Mouse (Mus musculus): ENCODE data around the gene a.

a gene

DNA sequence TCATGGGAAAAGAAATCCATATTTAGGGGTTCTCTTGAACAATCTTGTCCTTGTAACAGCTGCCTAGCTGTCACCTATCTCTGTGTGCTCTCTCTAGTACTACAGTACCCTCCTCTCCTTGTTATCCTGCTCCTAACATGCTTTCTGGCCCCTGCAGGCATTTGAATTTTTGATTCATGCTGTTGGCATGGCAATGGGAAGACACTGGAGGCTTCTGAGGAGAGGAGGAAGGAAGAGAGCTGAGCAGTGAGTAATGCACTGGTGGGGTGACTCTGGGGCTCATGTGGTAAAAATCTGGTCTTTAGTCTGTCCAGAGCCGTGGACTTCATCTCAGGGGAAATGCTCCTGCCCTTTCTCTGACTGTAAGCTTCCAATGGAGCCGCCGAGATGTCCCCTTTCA, 5.9 kb upstream of the a start:
- no peak for DNase-seq

DNA sequence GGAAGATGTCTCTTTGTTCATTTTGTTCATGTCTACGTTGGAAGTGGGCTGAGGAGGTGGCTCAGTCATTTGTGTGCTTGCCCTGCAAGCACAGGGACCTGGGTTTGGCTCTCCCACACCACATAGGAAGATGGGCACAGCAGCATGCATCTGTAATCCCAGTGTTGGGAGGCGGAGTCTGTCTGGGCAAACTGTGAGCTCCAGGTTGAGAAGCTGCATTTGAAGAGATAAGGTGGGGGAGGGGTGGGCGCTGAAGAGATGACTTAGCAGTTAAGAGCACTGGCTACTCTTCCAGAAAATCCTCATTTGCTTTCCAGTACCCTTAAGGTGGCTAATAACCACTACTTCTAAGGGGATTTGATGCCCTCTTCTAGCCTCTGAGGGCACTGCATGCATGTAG, 5.0 kb upstream of the a start:
- DNase-seq: no peak

DNA sequence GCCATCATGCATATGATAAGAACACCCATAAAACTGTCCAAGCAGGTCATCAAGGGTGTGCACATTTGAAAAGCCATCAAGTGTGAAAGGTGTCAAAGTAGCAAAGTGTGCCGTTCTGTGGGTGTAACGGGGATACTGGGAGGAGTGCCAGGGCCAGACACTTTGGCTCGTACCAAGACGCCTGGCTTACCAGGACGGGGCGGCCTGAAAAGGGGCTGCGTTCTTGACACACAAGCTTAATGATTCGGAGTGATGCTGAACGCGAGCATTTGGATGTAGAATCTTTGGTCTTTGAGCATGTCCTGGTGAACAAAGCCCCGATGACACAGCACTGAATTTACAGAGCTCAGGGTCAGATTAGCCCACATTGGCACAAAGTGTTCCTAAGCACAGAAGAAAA, 4.4 kb upstream of the a start:
- DNase-seq: no peak

DNA sequence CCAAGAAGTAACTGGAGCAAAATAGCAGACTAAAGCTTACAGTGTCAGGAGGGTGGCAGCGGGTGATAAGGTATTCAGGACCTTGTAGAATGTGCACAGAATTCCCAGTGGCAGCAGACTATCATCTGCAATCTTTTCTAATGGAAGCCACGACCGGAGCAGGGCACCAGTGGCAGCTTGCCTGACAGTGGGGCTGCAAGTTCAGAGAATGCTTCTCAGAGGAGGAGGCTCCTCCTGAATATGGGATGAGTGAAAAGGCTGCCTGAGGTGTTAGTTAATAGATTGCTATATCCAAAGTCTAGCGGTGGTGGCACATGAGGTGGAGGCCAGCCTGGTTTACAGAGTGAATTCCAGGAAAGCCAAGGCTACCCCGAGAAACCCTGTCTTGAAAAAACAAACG, 1.8 kb upstream of the a start:
- no peak for DNase-seq

DNA sequence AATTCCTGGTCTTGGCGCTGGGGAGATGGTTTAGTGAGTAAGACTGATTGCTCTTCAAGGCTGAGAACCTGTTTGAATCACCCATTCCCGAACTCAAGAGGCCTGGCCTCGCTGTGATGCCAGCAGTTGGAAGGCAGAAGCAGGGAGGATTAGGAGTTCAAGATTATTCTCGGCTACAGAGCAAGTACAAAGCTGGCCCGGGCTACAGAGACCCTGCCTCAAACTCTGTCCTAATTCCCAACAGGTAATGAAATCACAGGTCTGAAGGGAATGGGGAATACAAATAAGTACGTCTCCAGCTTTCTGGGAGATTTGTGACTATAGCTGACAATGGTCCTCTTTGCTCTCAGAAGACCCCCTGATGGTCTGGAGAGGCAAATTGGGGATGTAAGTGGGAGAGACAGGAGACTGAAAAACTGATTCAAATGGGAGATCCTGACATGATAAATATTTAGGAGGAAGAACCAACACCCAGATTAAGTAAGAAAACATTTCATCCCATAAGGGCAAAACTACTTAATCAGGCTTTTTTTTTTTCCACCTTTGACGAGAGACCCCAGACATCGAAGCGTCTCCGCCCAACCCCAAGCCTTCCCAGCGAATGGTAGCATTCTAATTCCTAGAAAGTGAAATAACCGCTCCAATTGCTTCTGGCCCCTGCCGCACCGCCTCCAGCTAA, 1.1 kb upstream of the a start:
- no peak for DNase-seq

DNA sequence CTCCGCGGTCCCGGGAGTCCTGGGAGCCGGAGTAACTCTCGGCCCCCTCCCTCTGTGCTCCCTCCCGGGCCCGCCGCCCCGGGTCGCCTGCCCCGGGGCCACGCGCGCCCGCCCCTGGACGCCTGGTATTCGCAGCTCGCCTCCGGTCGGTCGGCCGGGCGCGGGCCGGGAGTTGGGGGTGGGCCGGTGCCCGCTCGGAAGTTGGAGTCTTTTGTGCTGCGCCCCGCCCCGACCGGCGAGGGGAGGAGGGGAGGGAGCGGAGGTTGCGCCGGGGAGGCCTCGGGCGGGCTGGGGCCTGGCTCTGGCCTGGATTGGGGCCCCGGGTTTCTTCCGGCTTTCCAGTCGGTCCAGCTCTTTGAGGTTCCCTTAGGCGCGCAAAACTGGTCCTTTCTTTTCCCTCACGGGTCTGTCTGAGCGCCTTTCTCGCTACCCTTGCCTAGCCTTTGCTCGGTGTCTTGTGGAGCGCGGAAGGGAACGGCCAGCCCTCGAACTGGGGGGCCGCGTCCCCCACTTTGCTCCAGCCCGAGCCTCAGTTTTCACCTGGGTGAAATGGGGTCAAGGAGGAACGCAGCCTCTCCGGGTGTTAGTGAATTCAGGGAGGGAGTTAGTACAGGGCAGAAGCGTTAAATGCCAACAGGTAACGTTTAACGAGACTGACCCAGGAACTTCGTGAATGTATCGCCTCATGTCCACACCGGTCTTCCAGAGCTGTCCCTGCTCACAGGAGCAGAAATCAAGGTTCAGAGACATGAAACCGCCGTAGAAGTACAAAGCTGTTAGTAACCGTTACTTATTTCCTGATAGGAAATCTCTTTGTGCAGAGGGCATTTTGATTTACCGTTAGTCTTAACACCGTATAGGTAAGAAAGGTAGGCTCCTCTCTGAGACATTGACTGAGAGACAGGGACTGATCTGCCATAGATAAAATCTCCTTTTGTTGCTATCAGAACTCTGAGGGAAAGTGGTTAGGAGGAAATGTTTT, 750 bp downstream of the a start:
- peak; percentile 60 for DNase-seq

DNA sequence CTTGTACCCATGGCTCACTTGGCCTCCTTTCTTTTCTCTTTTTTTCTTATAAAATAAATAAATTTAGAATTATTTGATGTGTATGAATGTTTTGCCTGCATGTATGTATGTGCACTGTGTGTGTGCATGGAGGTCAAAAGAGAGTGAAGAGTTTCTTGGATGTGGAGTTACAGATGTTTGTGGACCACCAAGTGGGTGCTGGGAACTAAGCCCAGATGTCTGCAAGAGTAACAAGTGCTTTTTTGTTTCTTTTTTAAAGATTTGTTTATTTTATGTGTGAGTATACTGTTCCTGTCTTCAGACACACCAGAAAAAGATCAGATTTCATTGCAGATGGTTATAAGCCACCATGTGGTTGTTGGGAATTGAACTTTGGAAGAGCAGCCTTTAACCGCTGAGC, 12.2 kb downstream of the a start:
- DNase-seq: no peak

DNA sequence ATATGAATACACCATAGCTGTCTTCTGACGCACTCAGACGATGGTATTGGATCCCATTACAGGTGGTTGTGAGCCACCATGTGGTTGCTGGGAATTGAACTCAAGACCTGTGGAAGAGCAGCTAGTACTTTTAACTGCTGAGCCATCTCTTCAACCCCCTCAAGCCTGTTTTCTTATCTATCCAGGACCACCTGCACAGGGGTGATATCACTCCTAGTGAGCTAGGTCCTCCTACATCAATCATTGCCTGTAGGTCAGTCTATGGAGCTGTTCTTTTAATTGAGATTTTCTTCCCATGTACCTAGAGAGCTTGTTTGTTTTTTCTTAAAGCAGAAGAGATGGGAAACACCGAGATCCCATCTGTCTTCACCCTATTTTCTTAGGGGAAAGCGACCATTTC, 12.6 kb downstream of the a start:
- no peak for DNase-seq

DNA sequence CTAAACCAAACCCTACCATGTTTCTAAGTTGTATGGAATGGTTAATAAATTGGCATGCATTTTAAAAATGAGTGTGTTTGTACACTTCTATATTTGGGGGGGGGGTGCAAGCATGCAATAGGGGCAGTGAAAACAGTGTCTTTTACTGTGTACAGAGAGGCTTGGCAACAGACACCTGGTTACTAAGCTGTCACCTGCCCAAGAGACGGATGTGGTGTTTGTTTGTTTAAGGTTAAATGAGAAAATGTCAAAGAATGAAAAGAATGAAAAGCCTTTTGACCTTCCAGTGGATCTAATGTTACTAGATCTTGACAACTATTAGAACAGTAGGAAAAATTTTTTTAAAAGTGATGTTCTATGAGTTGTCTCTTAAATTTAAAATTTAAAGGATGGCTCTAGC, 16.5 kb downstream of the a start:
- DNase-seq: no peak

DNA sequence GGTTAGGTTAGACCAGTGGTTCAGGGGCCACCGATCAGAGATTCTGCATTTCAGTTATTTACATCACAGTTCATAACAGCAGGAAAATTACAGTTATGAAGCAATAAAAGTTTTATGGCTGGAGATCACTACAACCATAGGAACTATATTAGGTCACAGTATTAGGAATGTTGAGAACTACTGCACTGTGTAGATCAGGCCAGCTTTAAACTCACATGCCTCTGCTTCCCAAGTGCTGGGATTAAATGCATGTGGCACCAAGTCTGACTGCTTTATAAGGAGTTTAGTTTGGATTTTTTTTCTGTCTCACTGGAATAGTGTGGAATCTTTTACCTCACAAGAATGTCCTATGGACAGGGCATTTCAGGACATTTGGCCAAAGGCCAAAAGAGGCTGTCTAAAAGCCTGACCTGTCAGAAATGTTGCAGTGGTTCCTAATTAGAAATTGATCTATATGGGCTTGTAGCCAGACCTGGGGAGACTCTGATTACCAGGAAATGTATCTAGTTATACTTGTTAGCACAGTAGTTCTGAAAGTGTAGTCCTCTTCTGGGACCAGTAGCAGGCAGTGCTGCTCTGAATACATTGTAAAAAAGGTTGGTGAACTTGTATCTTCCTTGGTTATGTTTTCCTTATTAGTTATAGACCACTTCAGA, 18.0 kb downstream of the a start:
- no peak for DNase-seq

DNA sequence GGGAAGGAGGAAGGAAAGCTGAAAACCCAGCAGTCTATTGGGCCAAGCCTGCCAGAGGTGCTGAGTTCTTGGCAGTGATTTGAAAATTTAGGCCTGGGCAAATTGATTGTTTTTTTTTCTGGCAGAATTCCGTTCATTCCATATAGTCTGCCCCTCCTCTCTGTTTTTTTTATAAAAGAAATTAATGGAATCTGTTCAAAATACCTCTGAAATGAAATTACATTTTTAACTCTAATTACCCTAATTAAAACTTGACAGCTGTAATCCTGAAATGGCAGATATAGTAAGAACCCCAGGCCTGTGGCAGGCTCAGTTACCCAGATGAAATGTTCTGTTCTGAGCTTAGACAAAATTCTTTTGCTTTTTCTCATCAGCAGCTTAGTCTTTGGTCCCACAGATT, 19.6 kb downstream of the a start:
- DNase-seq: no peak

DNA sequence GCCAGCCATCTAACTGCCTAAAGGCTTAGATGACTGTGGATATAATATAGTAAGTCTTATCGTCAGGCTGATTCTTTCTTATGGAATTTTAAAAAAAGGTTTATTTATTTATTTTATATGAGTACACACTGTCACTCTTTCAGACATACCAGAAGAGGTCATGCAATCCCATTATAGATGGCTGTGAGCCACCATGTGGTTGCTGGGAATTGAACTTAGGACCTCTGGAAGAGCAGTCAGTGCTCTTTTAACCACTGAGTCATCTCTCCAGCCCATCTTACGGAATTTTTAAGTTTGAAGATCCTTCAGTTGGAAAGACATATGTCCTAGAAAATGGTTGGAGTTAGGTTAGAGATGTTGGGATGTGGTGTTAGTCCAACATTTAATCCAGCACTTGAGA, 22.2 kb downstream of the a start:
- no peak for DNase-seq

DNA sequence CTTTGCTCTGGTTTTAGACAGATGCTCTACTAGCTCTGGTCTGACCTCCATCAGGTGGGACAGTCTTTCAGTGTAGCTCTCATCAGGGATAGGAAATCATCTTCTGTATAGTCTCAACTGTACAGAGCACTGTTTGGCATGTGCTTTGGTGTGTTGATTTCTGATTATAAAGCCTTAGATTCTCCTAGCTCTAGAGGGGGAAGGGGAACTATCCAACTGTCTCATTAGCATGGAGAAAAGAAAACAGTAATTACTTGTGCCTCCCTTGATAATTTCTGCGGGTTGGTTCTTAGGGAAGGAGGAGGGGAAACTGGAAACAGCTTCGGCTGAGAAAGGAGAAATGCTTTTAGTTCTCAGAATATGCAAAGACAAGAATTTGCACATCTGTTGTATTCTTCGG, 25.9 kb downstream of the a start:
- no peak for DNase-seq

DNA sequence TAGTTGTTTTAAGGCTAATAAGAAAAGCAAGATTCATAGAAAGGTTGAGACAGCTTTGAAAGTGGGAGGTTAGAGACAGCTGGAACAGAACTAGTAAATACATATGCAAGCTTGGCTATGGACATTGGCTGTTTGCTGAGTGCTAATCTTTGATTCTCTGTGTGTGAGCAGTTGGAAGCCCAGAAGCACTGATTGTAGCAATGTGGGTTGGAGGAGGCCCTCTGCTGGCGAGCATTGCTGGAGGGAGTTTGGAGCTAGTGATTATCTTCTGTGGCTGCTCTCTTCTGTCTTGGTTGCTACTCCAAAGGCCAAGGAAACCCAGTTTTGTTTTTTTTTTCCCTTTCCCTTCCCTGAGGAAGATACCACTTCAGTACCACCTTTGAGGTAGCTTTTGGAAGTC, 26.6 kb downstream of the a start:
- peak; percentile 50 for DNase-seq

DNA sequence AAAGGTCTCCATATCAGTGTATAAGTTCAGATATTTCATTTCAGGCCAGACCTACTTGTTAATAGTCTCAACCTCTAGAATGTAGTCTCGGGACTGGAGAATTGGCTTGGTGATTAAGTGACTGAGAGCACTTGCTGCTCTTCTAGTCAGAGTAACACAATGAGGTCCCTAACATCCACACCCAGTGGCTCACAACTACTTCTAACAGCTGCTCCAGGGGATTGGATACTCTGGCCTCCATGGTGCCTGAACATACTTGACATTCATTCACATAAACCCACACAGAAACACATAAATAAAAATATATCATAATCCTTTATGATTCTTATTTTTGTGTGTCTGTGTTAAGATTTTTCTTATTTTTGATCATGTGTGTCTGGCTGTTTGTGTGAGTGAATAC, 27.4 kb downstream of the a start:
- DNase-seq: no peak

DNA sequence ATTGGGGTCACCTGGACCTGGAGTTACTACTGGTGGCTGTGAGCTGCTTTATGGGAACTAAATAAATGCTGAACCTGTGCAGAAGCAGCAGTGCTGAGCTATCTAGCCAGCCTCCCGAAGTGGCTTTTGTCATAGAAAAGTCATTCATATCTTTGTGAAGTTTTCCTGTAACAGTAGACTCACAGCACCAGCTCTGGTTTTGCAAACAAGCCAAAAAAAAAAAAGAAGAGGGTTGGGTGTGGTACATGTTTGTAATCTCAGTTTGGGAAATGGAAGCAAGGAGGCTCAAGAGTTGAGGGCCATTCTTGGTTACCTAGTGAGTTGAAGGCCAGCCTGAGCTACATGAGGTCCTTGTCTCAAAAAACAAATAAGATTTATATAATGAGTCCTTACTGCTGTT, 29.1 kb downstream of the a start:
- no peak for DNase-seq

DNA sequence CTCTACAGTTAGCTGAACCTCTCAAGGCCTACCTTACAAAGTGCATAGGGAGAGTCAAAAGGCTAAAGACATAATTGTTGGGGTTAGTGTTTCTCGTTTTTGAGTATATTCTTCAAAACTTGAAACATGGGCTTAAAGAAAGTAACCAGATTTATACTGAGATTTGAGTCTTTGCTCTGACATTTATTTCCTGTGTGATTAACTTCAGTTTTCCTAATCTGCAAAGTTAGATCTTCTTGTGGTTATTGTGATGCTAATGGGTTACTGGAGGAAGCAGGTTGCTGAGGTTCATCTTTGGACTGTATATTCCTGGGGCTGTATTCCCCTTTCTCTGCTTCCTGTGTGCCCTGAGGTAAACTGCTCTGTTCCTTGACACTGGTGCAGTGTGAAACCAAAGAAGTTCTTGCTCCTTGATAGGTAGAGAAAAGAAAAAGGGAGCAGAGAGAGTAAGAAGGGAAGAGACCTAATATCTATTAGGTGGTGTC, 34.9 kb downstream of the a start:
- no peak for DNase-seq

DNA sequence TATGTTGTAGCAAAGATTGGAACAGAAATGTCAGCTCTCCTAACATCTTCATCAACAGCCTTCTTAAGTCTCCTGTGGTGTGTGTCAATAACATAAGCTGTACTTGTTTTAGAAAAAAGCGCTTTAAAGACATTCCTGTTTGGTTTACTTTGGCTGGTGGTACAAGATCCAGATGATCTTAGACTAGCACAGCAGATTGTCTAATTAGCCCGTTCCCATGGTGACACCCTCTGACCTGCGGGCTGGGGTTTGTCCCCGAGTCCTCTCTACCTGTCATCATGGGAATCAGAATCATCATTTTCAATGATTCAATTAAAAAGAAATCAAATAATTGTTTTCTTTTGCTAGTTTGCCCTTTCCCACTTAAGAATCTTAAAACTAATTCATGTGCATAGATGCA, 36.3 kb downstream of the a start:
- no peak for DNase-seq

DNA sequence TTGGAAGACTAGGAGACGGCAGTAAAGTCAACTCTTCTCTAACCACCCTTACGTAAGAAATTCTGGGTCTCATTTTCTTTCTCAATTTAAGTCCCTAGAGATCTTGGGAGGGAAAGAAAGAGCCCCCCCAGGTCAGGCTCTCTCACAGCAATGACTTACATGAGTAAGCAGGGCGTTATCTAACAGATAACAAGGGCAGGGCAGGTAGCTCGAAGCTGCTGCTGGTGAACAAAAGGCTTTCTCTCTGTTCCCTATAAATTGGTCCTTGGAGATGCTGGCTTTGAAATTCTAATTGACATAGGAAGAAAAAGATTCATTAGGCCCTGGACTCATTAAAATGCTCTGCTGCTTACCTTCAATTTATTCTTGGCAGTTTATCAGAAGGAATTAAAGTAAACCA, 41.3 kb downstream of the a start:
- DNase-seq: no peak

DNA sequence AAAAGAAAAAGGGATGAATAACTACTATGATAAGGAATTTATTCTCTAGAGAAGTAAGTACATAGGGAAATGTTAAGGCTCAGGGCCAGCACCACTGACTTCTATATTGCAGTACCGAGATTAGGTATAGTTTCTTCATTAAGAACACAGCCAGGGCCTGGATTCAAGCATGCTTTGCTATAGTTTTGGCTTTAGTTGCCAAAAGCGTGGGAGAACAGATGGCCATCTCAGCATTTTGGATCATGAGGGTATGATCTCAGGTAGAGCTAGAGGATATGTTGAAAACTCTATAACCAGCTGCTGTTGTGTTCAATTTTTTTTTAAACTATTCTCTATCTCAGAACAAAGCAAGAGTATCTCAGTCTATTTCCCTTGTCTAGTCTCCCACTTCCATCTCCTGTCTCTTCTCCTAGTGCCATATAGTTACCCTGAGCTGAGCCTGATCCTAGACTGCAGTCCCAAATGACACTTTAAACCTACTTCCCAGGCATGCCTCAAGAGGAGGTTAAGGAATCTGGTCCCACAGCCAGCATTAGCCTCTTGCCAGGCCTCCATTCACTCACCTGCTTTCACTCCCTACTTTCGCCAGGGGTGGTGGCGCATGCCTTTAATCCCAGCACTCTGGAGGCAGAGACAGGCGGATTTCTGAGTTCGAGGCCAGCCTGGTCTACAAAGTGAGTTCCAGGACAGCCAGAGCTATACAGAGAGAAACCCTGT, 43.1 kb downstream of the a start:
- no peak for DNase-seq

DNA sequence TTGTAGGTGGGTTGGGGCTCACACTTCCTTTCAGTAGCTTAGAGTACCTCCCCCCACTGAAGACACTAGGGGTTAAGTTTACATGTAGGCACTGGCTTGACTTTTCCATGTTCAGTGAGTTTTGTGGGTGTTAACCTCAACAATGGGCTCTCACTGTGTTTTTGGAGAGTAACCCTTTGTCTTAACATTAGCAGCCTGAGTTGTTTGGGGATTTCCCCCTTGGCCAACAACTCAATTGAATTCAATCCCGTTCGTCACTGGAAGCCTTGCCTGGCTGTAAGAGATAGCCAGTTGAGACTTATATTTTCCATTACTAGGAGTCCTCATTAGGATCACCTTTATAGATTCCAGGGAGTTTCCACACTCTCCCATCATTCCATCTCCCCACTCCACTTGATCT, 45.3 kb downstream of the a start:
- no peak for DNase-seq

DNA sequence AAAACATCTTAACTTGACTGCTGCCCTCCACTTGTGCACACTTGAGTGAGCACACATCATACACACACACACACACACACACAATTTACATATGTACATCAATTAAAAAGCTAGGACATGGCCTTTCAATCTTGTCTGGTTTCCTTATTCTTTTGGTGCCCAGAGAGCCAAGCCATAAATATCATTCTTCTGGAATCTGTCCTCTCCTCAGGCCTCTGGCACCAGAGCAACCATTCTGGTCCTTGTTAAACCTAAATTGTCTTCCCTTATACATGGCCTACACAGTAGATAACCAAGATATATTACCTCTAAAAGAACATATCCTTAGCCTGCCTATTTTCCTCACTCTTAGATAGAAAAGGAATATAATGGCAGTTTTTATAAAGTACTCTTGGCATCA, 56.9 kb downstream of the a start:
- DNase-seq: no peak

DNA sequence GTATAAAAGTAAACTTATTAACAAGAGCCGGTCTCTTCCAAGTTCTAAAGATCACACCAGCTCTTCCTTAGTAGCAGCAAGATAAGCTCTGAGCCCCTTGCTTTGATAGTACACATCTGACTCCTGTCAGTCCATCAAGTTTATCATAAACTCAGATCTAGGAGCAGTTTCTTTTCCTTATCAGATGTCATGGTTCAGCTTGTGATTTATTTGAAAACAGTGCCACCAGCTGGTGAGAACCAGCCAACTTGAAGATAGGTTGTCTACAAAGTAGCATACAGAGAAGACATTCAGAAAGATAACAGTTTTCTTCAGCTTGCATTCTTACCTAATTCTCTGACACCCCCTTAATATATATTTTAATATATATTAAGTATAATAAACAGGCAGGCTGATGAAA, 64.2 kb downstream of the a start:
- DNase-seq: peak; percentile 64
